Mouse (Mus musculus): ENCODE data around the gene Six5. TPM values are rescaled to one million over a fixed set of nuclear protein-coding genes. Genes with fewer than 3 reads are reported as not detected.

Six5 gene
- polyA plus RNA-seq, 1 experiment from 2014 or later = 5.2 TPM

GRCm38 (mm10) chr7:19088813-19089212 is 5.6 kb upstream of the Six5 start:
- Histone ChIP-seq H3K27me3 (replicated peaks) (peaks cover 16% of the 10 kb centered on the region), H3K9ac (no peak overlapping the region), H3K36me3 (peaks cover 45% of the 10 kb centered on the region), H3K4me2 (replicated peaks) (no peak overlapping the region), H3K27ac (no peak overlapping the region), H3K9me3 (no peaks in the 10 kb centered on the region), H3K4me3 (no peak overlapping the region), H3K4me1 (peaks cover 45% of the 10 kb centered on the region)
- no peak for ATAC-seq (ENCODE audit: low FRiP score, low read depth)
- 45% methylated on average over 10 of the region's 10 CpGs for WGBS

- Histone ChIP-seq H3K4me2 (replicated peaks) (peak overlapping the region; percentile 98), H3K4me1 (peaks cover 52% of the 10 kb centered on the region)
Observed at GRCm38 (mm10) chr7:19091913-19092312, 2.5 kb upstream of the Six5 start.

DNA sequence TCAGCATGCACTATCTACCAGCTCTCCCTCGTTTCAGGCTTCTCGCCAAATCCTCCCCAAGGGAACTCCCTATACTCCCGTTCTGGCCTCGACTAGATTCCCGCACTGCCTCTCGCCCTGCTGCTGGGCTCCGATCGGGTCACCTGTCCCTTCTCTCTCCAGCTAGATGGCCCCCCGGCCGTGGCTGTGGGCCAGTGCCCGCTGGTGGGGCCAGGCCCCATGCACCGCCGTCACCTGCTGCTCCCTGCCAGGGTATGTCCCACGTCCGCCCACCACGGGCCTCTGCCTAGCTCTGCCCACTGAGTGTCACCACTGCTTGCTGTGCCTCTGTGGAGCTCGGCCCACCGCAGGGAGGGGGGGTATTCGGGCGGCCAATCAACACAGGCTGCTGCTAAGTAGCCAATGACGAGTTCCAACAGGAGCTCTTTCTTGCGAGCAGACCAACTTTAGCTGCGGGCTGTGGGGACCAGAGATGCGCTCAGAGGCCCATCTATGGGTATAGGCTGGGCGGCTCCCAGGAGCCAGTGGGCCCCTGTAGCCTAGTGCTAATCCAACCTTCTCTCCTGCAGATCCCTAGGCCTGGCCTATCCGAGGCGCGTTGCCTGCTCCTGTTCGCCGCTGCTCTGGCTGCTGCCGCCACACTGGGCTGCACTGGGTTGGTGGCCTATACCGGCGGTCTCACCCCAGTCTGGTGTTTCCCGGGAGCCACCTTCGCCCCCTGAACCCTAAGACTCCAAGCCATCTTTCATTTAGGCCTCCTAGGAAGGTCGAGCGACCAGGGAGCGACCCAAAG is 1.8 kb upstream of the Six5 start:
- peak; percentile 52 for ATAC-seq (ENCODE audit: low FRiP score, low read depth)

More at GRCm38 (mm10) chr7:19091913-19092312, 2.5 kb upstream of the Six5 start:
- peak overlapping the region; percentile 35; the same call in 1 of the 2 replicates for H3K9ac ChIP-seq
- H3K27ac ChIP-seq = no peak overlapping the region
- ATAC-seq (ENCODE audit: low FRiP score, low read depth) = no peak
- H3K36me3 ChIP-seq = peaks cover 40% of the 10 kb centered on the region
- H3K9me3 ChIP-seq = no peaks in the 10 kb centered on the region
- WGBS = 23% methylated on average over 17 of the region's 17 CpGs
- H3K4me3 ChIP-seq = no peak overlapping the region
- H3K27me3 ChIP-seq (replicated peaks) = peaks cover 16% of the 10 kb centered on the region

DNA sequence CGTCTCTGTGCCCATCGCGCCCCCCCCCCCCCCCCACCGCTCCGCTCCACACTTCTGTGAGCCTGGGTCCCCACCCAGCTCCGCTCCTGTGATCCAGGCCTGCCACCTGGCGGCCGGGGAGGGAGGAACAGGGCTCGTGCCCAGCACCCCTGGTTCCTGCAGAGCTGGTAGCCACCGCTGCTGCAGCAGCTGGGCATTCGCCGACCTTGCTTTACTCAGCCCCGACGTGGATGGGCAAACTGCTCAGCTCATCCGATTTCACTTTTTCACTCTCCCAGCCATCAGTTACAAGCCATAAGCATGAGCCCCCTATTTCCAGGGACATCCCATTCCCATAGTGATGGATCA is 1.2 kb upstream of the Six5 start:
- Histone ChIP-seq H3K36me3 (peaks cover 36% of the 10 kb centered on the region), H3K4me3 (peak overlapping the region; percentile 66), H3K9me3 (no peaks in the 10 kb centered on the region), H3K4me1 (peaks cover 59% of the 10 kb centered on the region), H3K27ac (peak overlapping the region; percentile 2; the same call in 1 of the 2 replicates), H3K27me3 (replicated peaks) (peaks cover 16% of the 10 kb centered on the region), H3K9ac (peak overlapping the region; percentile 35), H3K4me2 (replicated peaks) (peak overlapping the region; percentile 98)
- ATAC-seq (ENCODE audit: low FRiP score, low read depth) = peak; percentile 59
- under 1% methylated on average over 9 of the region's 15 CpGs for WGBS

More for the DNA sequence above, 1.8 kb upstream of the Six5 start:
- H3K4me3 ChIP-seq = peak overlapping the region; percentile 66
- H3K4me1 ChIP-seq = peaks cover 59% of the 10 kb centered on the region
- 3% methylated on average over 38 of the region's 38 CpGs for WGBS
- H3K36me3 ChIP-seq = peaks cover 39% of the 10 kb centered on the region
- H3K9me3 ChIP-seq = no peaks in the 10 kb centered on the region
- 0 out of 2 replicates have a peak overlapping the region, but pooled peaks have one; percentile 2 for H3K27ac ChIP-seq
- H3K27me3 ChIP-seq (replicated peaks) = peaks cover 16% of the 10 kb centered on the region
- H3K9ac ChIP-seq = peak overlapping the region; percentile 35
- peak overlapping the region; percentile 98 for H3K4me2 ChIP-seq (replicated peaks)

GRCm38 (mm10) chr7:19093537-19094385 is 633 bp upstream of the Six5 start:
- peak overlapping the region; percentile 54 for H3K27ac ChIP-seq
- H3K4me1 ChIP-seq = peaks cover 59% of the 10 kb centered on the region
- H3K9ac ChIP-seq = peak overlapping the region; percentile 78
- H3K27me3 ChIP-seq (replicated peaks) = peaks cover 16% of the 10 kb centered on the region
- WGBS = under 1% methylated on average over 45 of the region's 45 CpGs
- peak overlapping the region; percentile 66 for H3K4me3 ChIP-seq
- peak overlapping the region; percentile 98 for H3K4me2 ChIP-seq (replicated peaks)
- peaks cover 32% of the 10 kb centered on the region for H3K36me3 ChIP-seq
- peak; percentile 83 for ATAC-seq (ENCODE audit: low FRiP score, low read depth)
- H3K9me3 ChIP-seq = no peaks in the 10 kb centered on the region

GRCm38 (mm10) chr7:19094826-19095750 is 694 bp downstream of the Six5 start:
- Histone ChIP-seq H3K9me3 (no peaks in the 10 kb centered on the region), H3K4me3 (peak overlapping the region; percentile 66), H3K27ac (peak overlapping the region; percentile 54), H3K9ac (peak overlapping the region; percentile 78), H3K4me2 (replicated peaks) (peak overlapping the region; percentile 98), H3K4me1 (peaks cover 59% of the 10 kb centered on the region), H3K36me3 (peaks cover 26% of the 10 kb centered on the region), H3K27me3 (replicated peaks) (peaks cover 16% of the 10 kb centered on the region)
- under 1% methylated on average over 85 of the region's 87 CpGs for WGBS
- no peak for ATAC-seq (ENCODE audit: low FRiP score, low read depth)

- peaks cover 59% of the 10 kb centered on the region for H3K4me1 ChIP-seq
- peaks cover 14% of the 10 kb centered on the region for H3K27me3 ChIP-seq (replicated peaks)
- H3K9ac ChIP-seq = peak overlapping the region; percentile 78
- H3K4me2 ChIP-seq (replicated peaks) = peak overlapping the region; percentile 98
- under 1% methylated on average over 19 of the region's 19 CpGs for WGBS
- no peak overlapping the region for H3K27ac ChIP-seq
- no peaks in the 10 kb centered on the region for H3K9me3 ChIP-seq
- no peak for ATAC-seq (ENCODE audit: low FRiP score, low read depth)
- H3K36me3 ChIP-seq = peaks cover 20% of the 10 kb centered on the region
- peak overlapping the region; percentile 66 for H3K4me3 ChIP-seq
Observed at GRCm38 (mm10) chr7:19095751-19096110, 1.3 kb downstream of the Six5 start.

- WGBS = 54% methylated on average over 5 of the region's 5 CpGs
- Histone ChIP-seq H3K36me3 (peaks cover 16% of the 10 kb centered on the region), H3K4me3 (peak overlapping the region; percentile 66), H3K27me3 (replicated peaks) (peaks cover 6% of the 10 kb centered on the region), H3K4me2 (replicated peaks) (peak overlapping the region; percentile 98), H3K9me3 (no peaks in the 10 kb centered on the region), H3K9ac (peak overlapping the region; percentile 78), H3K27ac (no peak overlapping the region), H3K4me1 (peaks cover 59% of the 10 kb centered on the region)
- ATAC-seq (ENCODE audit: low FRiP score, low read depth) = no peak
Observed at GRCm38 (mm10) chr7:19096421-19096976, 2.1 kb downstream of the Six5 start.

- no peak for ATAC-seq (ENCODE audit: low FRiP score, low read depth)
- WGBS = 78% methylated on average over 2 of the region's 2 CpGs
- Histone ChIP-seq H3K4me2 (replicated peaks) (peak overlapping the region; percentile 98), H3K27me3 (replicated peaks) (no peaks in the 10 kb centered on the region), H3K36me3 (peaks cover 10% of the 10 kb centered on the region), H3K4me3 (no peak overlapping the region), H3K9me3 (no peaks in the 10 kb centered on the region), H3K27ac (no peak overlapping the region), H3K4me1 (peaks cover 51% of the 10 kb centered on the region), H3K9ac (no peak overlapping the region)
Observed at GRCm38 (mm10) chr7:19097217-19097616, 2.8 kb downstream of the Six5 start.

DNA sequence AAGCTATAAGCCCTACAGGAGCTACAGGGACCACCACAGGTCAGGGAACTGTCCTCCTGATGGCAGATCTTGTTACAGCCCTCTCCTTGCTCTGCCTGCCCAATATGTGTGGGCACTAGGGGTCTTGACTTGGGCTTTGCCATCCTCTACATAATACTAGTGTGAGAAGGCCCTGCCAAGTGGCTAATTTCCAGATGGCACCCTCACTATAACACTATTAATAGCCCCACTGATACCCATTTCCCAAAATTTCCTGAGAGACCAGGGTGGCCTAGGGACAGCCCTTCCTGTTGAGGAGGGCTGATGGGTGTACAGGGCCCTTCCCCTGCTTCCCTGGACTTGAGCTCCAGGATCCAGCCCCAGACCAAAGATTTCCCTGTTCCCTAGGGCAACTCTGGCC is 3.5 kb downstream of the Six5 start:
- Histone ChIP-seq H3K4me2 (replicated peaks) (no peak overlapping the region), H3K27ac (no peak overlapping the region), H3K9ac (no peak overlapping the region), H3K27me3 (replicated peaks) (no peaks in the 10 kb centered on the region), H3K36me3 (peaks cover 7% of the 10 kb centered on the region; the same call in 1 of the 2 replicates), H3K9me3 (no peaks in the 10 kb centered on the region), H3K4me1 (peaks cover 45% of the 10 kb centered on the region), H3K4me3 (no peak overlapping the region)
- ATAC-seq (ENCODE audit: low FRiP score, low read depth) = no peak

- 63% methylated on average over 7 of the region's 7 CpGs for WGBS
- Histone ChIP-seq H3K27ac (no peak overlapping the region), H3K4me1 (peaks cover 35% of the 10 kb centered on the region), H3K27me3 (replicated peaks) (no peaks in the 10 kb centered on the region), H3K4me3 (no peak overlapping the region), H3K9me3 (no peaks in the 10 kb centered on the region), H3K36me3 (peaks cover 7% of the 10 kb centered on the region; the same call in 1 of the 2 replicates), H3K4me2 (replicated peaks) (no peak overlapping the region), H3K9ac (no peak overlapping the region)
- no peak for ATAC-seq (ENCODE audit: low FRiP score, low read depth)
Observed at GRCm38 (mm10) chr7:19098811-19099210, 4.4 kb downstream of the Six5 start.
